Mouse (Mus musculus): ENCODE measurements around the gene Pxdn. TPM values are rescaled to one million over a fixed set of nuclear protein-coding genes. Genes with fewer than 3 reads are reported as not detected.

The Pxdn gene
- polyA plus RNA-seq, 1 experiment from 2014 or later, result 33.9 TPM

- Histone ChIP-seq H3K27ac (ENCODE audit: low read depth, low read length) (no peak overlapping the region), H3K36me3 (ENCODE audit: control insufficient read depth, insufficient read depth, low read length) (no peaks in the 10 kb centered on the region), H3K4me1 (replicated peaks; ENCODE audit: control insufficient read depth, insufficient read depth, low read length) (no peaks in the 10 kb centered on the region), H3K27me3 (replicated peaks; ENCODE audit: control insufficient read depth, insufficient read depth, low read length) (no peaks in the 10 kb centered on the region; the same call in 1 of the 2 replicates), H3K9me3 (ENCODE audit: control insufficient read depth, low read length) (no peaks in the 10 kb centered on the region), H3K4me2 (no peak overlapping the region), H3K4me3 (ENCODE audit: low read depth, low read length) (no peak overlapping the region), H3K9ac (ENCODE audit: low read depth, low read length) (no peak overlapping the region)
- 43% methylated on average over 3 of the region's 3 CpGs for WGBS
- ATAC-seq (replicated peaks; ENCODE audit: low FRiP score) (no peak), DNase-seq (ENCODE audit: low spot score) (no peak)
Observed at GRCm38 (mm10) chr12:29926896-29927295, 10.5 kb upstream of the Pxdn start.

- Histone ChIP-seq H3K9me3 (ENCODE audit: control insufficient read depth, low read length) (no peaks in the 10 kb centered on the region), H3K9ac (ENCODE audit: low read depth, low read length) (no peak overlapping the region), H3K4me2 (no peak overlapping the region), H3K4me3 (ENCODE audit: low read depth, low read length) (no peak overlapping the region), H3K4me1 (replicated peaks; ENCODE audit: control insufficient read depth, insufficient read depth, low read length) (no peaks in the 10 kb centered on the region), H3K36me3 (ENCODE audit: control insufficient read depth, insufficient read depth, low read length) (no peaks in the 10 kb centered on the region), H3K27ac (ENCODE audit: low read depth, low read length) (no peak overlapping the region), H3K27me3 (replicated peaks; ENCODE audit: control insufficient read depth, insufficient read depth, low read length) (no peaks in the 10 kb centered on the region)
- WGBS, result 48% methylated on average over 1 of the region's 1 CpGs
- ATAC-seq (replicated peaks; ENCODE audit: low FRiP score) (no peak), DNase-seq (ENCODE audit: low spot score) (no peak)
Observed at GRCm38 (mm10) chr12:29930591-29930990, 6.8 kb upstream of the Pxdn start.

GRCm38 (mm10) chr12:29932951-29933350 lies 4.5 kb upstream of the Pxdn start:
- Histone ChIP-seq H3K27ac (ENCODE audit: low read depth, low read length) (no peak overlapping the region), H3K4me3 (ENCODE audit: low read depth, low read length) (no peak overlapping the region), H3K9me3 (ENCODE audit: control insufficient read depth, low read length) (no peaks in the 10 kb centered on the region), H3K9ac (ENCODE audit: low read depth, low read length) (no peak overlapping the region), H3K4me1 (replicated peaks; ENCODE audit: control insufficient read depth, insufficient read depth, low read length) (no peaks in the 10 kb centered on the region), H3K27me3 (replicated peaks; ENCODE audit: control insufficient read depth, insufficient read depth, low read length) (peaks cover 12% of the 10 kb centered on the region), H3K4me2 (no peak overlapping the region), H3K36me3 (ENCODE audit: control insufficient read depth, insufficient read depth, low read length) (no peaks in the 10 kb centered on the region)
- DNase-seq (ENCODE audit: low spot score), result no peak
- WGBS, result 78% methylated on average over 1 of the region's 1 CpGs
- no peak for ATAC-seq (replicated peaks; ENCODE audit: low FRiP score)

DNA sequence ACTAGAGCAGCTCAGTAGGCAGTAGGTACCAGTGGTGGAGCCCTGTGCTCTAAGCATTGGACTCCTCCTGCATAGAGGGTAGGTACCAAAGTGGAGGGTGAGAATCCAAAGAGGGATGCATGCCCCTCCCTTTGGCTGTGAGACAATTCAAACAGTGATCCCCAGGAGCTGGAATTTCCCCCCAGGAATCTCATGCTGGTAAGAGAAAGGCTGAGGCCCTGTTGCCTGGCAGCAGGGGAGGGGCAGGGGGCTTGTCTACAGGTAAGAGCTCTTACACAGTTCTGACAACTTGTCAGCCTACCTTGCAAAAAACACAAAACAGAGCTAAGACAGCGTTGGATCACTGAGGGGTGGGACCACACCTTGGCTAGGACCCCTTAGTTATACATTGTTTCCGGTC lies 3.9 kb upstream of the Pxdn start:
- no peak for DNase-seq (ENCODE audit: low spot score)
- Histone ChIP-seq H3K27ac (ENCODE audit: low read depth, low read length) (no peak overlapping the region), H3K4me3 (ENCODE audit: low read depth, low read length) (no peak overlapping the region), H3K27me3 (replicated peaks; ENCODE audit: control insufficient read depth, insufficient read depth, low read length) (peaks cover 17% of the 10 kb centered on the region), H3K9me3 (ENCODE audit: control insufficient read depth, low read length) (no peaks in the 10 kb centered on the region), H3K36me3 (ENCODE audit: control insufficient read depth, insufficient read depth, low read length) (no peaks in the 10 kb centered on the region), H3K9ac (ENCODE audit: low read depth, low read length) (no peak overlapping the region), H3K4me1 (replicated peaks; ENCODE audit: control insufficient read depth, insufficient read depth, low read length) (no peaks in the 10 kb centered on the region), H3K4me2 (no peak overlapping the region)
- 52% methylated on average over 2 of the region's 2 CpGs for WGBS
- no peak for ATAC-seq (replicated peaks; ENCODE audit: low FRiP score)

GRCm38 (mm10) chr12:29934120-29934581 lies 3.3 kb upstream of the Pxdn start:
- 55% methylated on average over 8 of the region's 8 CpGs for WGBS
- Histone ChIP-seq H3K4me3 (ENCODE audit: low read depth, low read length) (no peak overlapping the region), H3K27me3 (replicated peaks; ENCODE audit: control insufficient read depth, insufficient read depth, low read length) (peaks cover 22% of the 10 kb centered on the region), H3K36me3 (ENCODE audit: control insufficient read depth, insufficient read depth, low read length) (no peaks in the 10 kb centered on the region), H3K27ac (ENCODE audit: low read depth, low read length) (no peak overlapping the region), H3K4me2 (no peak overlapping the region), H3K9me3 (ENCODE audit: control insufficient read depth, low read length) (no peaks in the 10 kb centered on the region), H3K4me1 (replicated peaks; ENCODE audit: control insufficient read depth, insufficient read depth, low read length) (no peaks in the 10 kb centered on the region), H3K9ac (ENCODE audit: low read depth, low read length) (no peak overlapping the region)
- DNase-seq (ENCODE audit: low spot score), result no peak
- ATAC-seq (replicated peaks; ENCODE audit: low FRiP score), result no peak

DNA sequence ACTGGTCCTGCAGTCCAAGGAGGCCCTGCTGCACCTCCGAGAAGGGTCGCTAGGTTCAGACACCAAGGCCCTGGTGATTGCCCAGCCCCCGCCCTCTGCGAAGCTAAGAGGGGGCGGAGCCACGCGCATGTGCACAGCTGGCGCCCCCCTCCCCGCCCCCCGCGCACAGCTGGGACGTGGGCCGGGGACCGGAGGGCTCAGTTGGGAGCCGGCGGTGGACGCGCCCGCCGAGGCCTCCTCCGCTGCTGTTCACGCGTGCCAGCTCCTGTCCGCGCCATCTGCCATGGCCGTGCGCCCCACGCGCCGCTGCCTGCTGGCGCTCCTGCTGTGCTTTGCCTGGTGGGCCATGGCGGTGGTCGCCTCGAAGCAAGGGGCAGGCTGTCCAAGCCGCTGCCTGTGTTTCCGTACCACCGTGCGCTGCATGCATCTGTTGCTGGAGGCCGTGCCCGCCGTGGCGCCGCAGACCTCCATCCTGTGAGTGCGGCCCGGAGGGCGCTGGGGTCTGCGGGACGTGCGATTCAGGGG lies 505 bp downstream of the Pxdn start:
- peak overlapping the region; percentile 58; the same call in 1 of the 2 replicates for H3K27ac ChIP-seq (ENCODE audit: low read depth, low read length)
- DNase-seq (ENCODE audit: low spot score) (peak; percentile 61), ATAC-seq (replicated peaks; ENCODE audit: low FRiP score) (peak; percentile 53)

GRCm38 (mm10) chr12:29938376-29939041 lies 1.1 kb downstream of the Pxdn start:
- ATAC-seq (replicated peaks; ENCODE audit: low FRiP score) (peak; percentile 34; the same call in 1 of the 2 replicates), DNase-seq (ENCODE audit: low spot score) (peak; percentile 55)
- WGBS, result 1% methylated on average over 40 of the region's 40 CpGs

More for the DNA sequence above, 505 bp downstream of the Pxdn start:
- Histone ChIP-seq H3K36me3 (ENCODE audit: control insufficient read depth, insufficient read depth, low read length) (no peaks in the 10 kb centered on the region), H3K27me3 (replicated peaks; ENCODE audit: control insufficient read depth, insufficient read depth, low read length) (peaks cover 26% of the 10 kb centered on the region), H3K4me1 (replicated peaks; ENCODE audit: control insufficient read depth, insufficient read depth, low read length) (no peaks in the 10 kb centered on the region; the same call in 1 of the 2 replicates), H3K4me3 (ENCODE audit: low read depth, low read length) (peak overlapping the region; percentile 60), H3K9ac (ENCODE audit: low read depth, low read length) (peak overlapping the region; percentile 56), H3K4me2 (peak overlapping the region; percentile 56), H3K9me3 (ENCODE audit: control insufficient read depth, low read length) (no peaks in the 10 kb centered on the region)
- WGBS, result under 1% methylated on average over 44 of the region's 49 CpGs

DNA sequence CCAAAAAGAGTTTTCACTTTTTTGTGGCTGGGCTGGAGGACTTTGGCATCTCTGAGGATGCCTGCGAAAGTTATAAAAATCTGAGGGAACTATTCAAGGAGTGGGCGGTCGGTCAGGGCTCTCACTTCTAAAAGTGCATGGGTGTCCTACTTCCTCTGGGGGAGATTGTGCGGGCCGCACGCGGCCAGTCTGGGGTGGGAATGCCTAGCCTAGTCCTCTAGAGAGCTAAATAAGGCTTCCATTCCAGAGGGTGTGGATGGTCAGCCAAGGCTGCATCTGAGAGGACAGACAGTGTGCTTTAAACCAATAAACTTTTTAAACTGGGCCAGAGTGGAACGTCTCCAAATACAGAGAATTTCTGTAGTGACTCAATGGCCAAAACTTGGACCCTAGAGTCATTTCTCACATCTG lies 1.9 kb downstream of the Pxdn start:
- Histone ChIP-seq H3K9ac (ENCODE audit: low read depth, low read length) (0 out of 2 replicates have a peak overlapping the region, but pooled peaks have one; percentile 56), H3K9me3 (ENCODE audit: control insufficient read depth, low read length) (no peaks in the 10 kb centered on the region), H3K27ac (ENCODE audit: low read depth, low read length) (no peak overlapping the region), H3K27me3 (replicated peaks; ENCODE audit: control insufficient read depth, insufficient read depth, low read length) (peaks cover 26% of the 10 kb centered on the region), H3K4me3 (ENCODE audit: low read depth, low read length) (peak overlapping the region; percentile 60), H3K36me3 (ENCODE audit: control insufficient read depth, insufficient read depth, low read length) (no peaks in the 10 kb centered on the region), H3K4me2 (peak overlapping the region; percentile 56), H3K4me1 (replicated peaks; ENCODE audit: control insufficient read depth, insufficient read depth, low read length) (no peaks in the 10 kb centered on the region; the same call in 1 of the 2 replicates)
- WGBS, result 13% methylated on average over 8 of the region's 8 CpGs
- DNase-seq (ENCODE audit: low spot score) (no peak), ATAC-seq (replicated peaks; ENCODE audit: low FRiP score) (no peak)

More at GRCm38 (mm10) chr12:29938376-29939041, 1.1 kb downstream of the Pxdn start:
- Histone ChIP-seq H3K4me2 (peak overlapping the region; percentile 56), H3K9me3 (ENCODE audit: control insufficient read depth, low read length) (no peaks in the 10 kb centered on the region), H3K36me3 (ENCODE audit: control insufficient read depth, insufficient read depth, low read length) (no peaks in the 10 kb centered on the region), H3K9ac (ENCODE audit: low read depth, low read length) (peak overlapping the region; percentile 56), H3K27ac (ENCODE audit: low read depth, low read length) (peak overlapping the region; percentile 58; the same call in 1 of the 2 replicates), H3K4me3 (ENCODE audit: low read depth, low read length) (peak overlapping the region; percentile 60), H3K27me3 (replicated peaks; ENCODE audit: control insufficient read depth, insufficient read depth, low read length) (peaks cover 26% of the 10 kb centered on the region), H3K4me1 (replicated peaks; ENCODE audit: control insufficient read depth, insufficient read depth, low read length) (no peaks in the 10 kb centered on the region; the same call in 1 of the 2 replicates)

DNA sequence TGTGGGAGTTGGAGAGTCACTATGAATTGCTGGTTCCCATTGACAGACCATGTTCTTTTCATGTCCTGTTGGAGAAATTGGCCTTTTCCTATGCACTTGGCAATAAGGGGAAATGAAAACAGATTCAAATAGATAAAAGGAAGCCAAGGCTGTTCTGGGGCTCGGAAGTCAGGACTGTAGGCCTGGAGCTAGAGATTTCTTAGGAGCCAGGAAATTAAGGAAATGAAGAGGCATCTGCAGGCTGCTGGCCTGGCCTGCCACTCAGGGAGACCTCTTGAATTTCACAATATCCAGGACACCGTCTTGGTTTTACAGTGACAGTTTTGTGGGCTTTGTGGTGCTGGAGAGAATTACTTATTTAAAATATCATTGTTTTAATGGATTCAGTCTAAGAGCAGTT lies 5.0 kb downstream of the Pxdn start:
- DNase-seq (ENCODE audit: low spot score), result no peak
- no peak overlapping the region for H3K27ac ChIP-seq (ENCODE audit: low read depth, low read length)
- ATAC-seq (replicated peaks; ENCODE audit: low FRiP score), result no peak
- H3K4me1 ChIP-seq (replicated peaks; ENCODE audit: control insufficient read depth, insufficient read depth, low read length), result peaks cover 3% of the 10 kb centered on the region
- no peak overlapping the region for H3K4me3 ChIP-seq (ENCODE audit: low read depth, low read length)
- peaks cover 18% of the 10 kb centered on the region for H3K27me3 ChIP-seq (replicated peaks; ENCODE audit: control insufficient read depth, insufficient read depth, low read length)
- H3K9ac ChIP-seq (ENCODE audit: low read depth, low read length), result no peak overlapping the region
- H3K36me3 ChIP-seq (ENCODE audit: control insufficient read depth, insufficient read depth, low read length), result no peaks in the 10 kb centered on the region
- H3K4me2 ChIP-seq, result no peak overlapping the region
- H3K9me3 ChIP-seq (ENCODE audit: control insufficient read depth, low read length), result no peaks in the 10 kb centered on the region
- 43% methylated on average over 2 of the region's 2 CpGs for WGBS
